Mouse (Mus musculus) ovary, postnatal 36 days (tissue): ENCODE measurements around the gene Gpa33.
A peak's percentile ranks its signal among the peaks of the same experiment; 100 is the strongest.
"Not testable (repeated sequence)": the region's sequence is repeated elsewhere in the genome, so short reads cannot be mapped to it uniquely, and the experiment has no call there.

Source experiments
- DNase-seq: peaks from one replicate; pipeline ENCODE4 v3.0.0; 2022; ENCODE audit warnings: low spot score, mixed read lengths

Gene Gpa33

GRCm38 (mm10) chr1:166135091-166135740 is 5.2 kb downstream of the Gpa33 start:
- no peak for DNase-seq

- no peak for DNase-seq
These were observed 7.4 kb downstream of the Gpa33 start for GRCm38 (mm10) chr1:166137244-166137938.

- peak; percentile 25 for DNase-seq
These were observed 8.1 kb downstream of the Gpa33 start for GRCm38 (mm10) chr1:166138136-166138535.

- DNase-seq = no peak
These were observed 9.1 kb downstream of the Gpa33 start for GRCm38 (mm10) chr1:166139113-166139512.

- DNase-seq = no peak
These were observed 9.7 kb downstream of the Gpa33 start for GRCm38 (mm10) chr1:166139620-166140184.

GRCm38 (mm10) chr1:166141868-166142267 is 11.8 kb downstream of the Gpa33 start:
- not testable (repeated sequence) for DNase-seq

- no peak for DNase-seq
These were observed 12.3 kb downstream of the Gpa33 start for GRCm38 (mm10) chr1:166142369-166142768.

- DNase-seq = no peak
These were observed 16.6 kb downstream of the Gpa33 start for GRCm38 (mm10) chr1:166146626-166147025.

GRCm38 (mm10) chr1:166147657-166148056 is 17.6 kb downstream of the Gpa33 start:
- DNase-seq = no peak

GRCm38 (mm10) chr1:166149441-166149840 is 19.4 kb downstream of the Gpa33 start:
- no peak for DNase-seq

GRCm38 (mm10) chr1:166150035-166150434 is 20.0 kb downstream of the Gpa33 start:
- DNase-seq = no peak

GRCm38 (mm10) chr1:166151341-166151740 is 21.3 kb downstream of the Gpa33 start:
- DNase-seq = no peak

GRCm38 (mm10) chr1:166152034-166152433 is 22.0 kb downstream of the Gpa33 start:
- DNase-seq = no peak

GRCm38 (mm10) chr1:166153351-166154120 is 23.5 kb downstream of the Gpa33 start:
- peak; percentile 85 for DNase-seq

- DNase-seq = peak; percentile 67
These were observed 24.4 kb downstream of the Gpa33 start for GRCm38 (mm10) chr1:166154162-166155112.

- DNase-seq = no peak
These were observed 25.1 kb downstream of the Gpa33 start for GRCm38 (mm10) chr1:166155113-166155494.

- no peak for DNase-seq
These were observed 27.7 kb downstream of the Gpa33 start for GRCm38 (mm10) chr1:166157712-166158111.

- no peak for DNase-seq
These were observed 28.6 kb downstream of the Gpa33 start for GRCm38 (mm10) chr1:166158664-166159063.

- DNase-seq = no peak
These were observed 30.1 kb downstream of the Gpa33 start for GRCm38 (mm10) chr1:166160111-166160510.

GRCm38 (mm10) chr1:166160569-166161445 is 30.8 kb downstream of the Gpa33 start:
- DNase-seq = peak; percentile 67
